Mouse (Mus musculus) neural tube, embryonic 15.5 days (tissue): Measurements from ENCODE around the gene Gm17409. TPM values are rescaled to one million over a fixed set of nuclear protein-coding genes. Genes with fewer than 3 reads are reported as not detected.

Source experiments
- ATAC-seq: fragments of 200-750 bp; cut with Nextera tagmentation; 2 replicates; pipeline ENCODE4 v1.8.0; 2017; ENCODE audit warnings: mild to moderate bottlenecking, moderate TSS enrichment, moderate library complexity; ENCODE audit not compliant: low FRiP score
- H3K27ac ChIP-seq: fragments of 300-500 bp; sonication (generic); replicated peaks from 2 replicates; pipeline ENCODE4 v1.5.1; 2015; ENCODE audit warnings: mild to moderate bottlenecking, inconsistent platforms
- H3K27me3 ChIP-seq: fragments of 300-500 bp; sonication (generic); replicated peaks from 2 replicates; pipeline ENCODE4 v1.6.1; 2015; ENCODE audit warnings: inconsistent platforms
- H3K36me3 ChIP-seq: fragments of 300-500 bp; sonication (generic); 2 replicates; pipeline ENCODE4 v1.6.1; 2015; ENCODE audit warnings: inconsistent platforms
- H3K4me1 ChIP-seq: fragments of 300-500 bp; sonication (generic); 2 replicates; pipeline ENCODE4 v1.6.1; 2015; ENCODE audit warnings: inconsistent platforms
- H3K4me2 ChIP-seq: fragments of 300-500 bp; sonication (generic); 2 replicates; pipeline ENCODE4 v1.6.1; 2015; ENCODE audit warnings: inconsistent platforms, mild to moderate bottlenecking, moderate library complexity
- H3K4me3 ChIP-seq: fragments of 300-500 bp; sonication (generic); replicated peaks from 2 replicates; pipeline ENCODE4 v1.5.1; 2015; ENCODE audit warnings: mild to moderate bottlenecking, inconsistent platforms
- H3K9ac ChIP-seq: fragments of 300-500 bp; sonication (generic); replicated peaks from 2 replicates; pipeline ENCODE4 v1.6.1; 2015; ENCODE audit warnings: mild to moderate bottlenecking, inconsistent platforms
- H3K9me3 ChIP-seq: fragments of 300-500 bp; sonication (generic); replicated peaks from 2 replicates; pipeline ENCODE4 v1.6.1; 2016; ENCODE audit warnings: inconsistent platforms
- WGBS: fragments of 180-500 bp; shearing (Covaris S2); methylation state at CpG from one replicate; pipeline ENCODE4 v1.1.7; 2015; ENCODE audit warnings: mixed read lengths; 5-methylcytosine and 5-hydroxymethylcytosine counted together
- polyA plus RNA-seq: library from polyadenylated mRNA; unstranded; fragments of >200 nt; fragmentation: Nextera tagmentation; extraction: Ambion mirVana; gene quantifications from 2 replicates; pipeline ENCODE4 v1.2.1, GENCODE M21; 2015

Gene Gm17409
- polyA plus RNA-seq, 1 experiment from 2014 or later: not detected

DNA sequence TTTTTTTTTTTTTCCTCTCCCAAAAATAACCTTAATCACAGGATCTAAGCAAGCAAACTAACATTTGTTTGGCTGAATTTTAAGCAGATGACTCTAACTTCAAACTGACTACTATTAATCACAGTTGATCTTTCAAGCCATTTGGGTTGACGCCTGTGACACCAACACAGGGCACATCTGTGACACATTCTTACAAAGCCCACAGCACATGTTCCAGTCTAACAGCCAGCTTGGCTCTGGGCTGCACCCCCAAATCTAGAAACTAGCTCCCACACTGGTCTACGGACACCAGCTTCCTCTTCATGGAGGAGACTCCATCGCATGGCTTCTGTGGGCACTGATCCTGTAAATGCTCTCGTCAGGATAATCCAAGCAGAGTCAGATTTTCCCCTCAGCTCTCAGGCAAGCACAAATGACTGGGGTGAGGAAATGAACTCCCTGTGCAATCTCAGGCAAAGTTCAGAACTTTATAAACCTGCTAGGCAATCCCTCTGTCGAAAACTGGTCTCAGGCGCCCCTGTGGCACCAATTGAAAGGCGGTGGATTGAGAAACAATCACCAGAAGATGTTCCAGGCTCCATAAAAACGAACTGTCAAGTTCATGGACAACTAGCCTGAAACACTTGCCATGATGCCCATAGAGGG, 13.0 kb upstream of the Gm17409 start:
- no peak for ATAC-seq
- Histone ChIP-seq H3K4me1 (no peaks in the 10 kb centered on the region; the same call in 1 of the 2 replicates), H3K9ac (no peak overlapping the region), H3K9me3 (no peaks in the 10 kb centered on the region), H3K4me3 (no peak overlapping the region), H3K27ac (no peak overlapping the region), H3K27me3 (no peaks in the 10 kb centered on the region), H3K4me2 (no peak overlapping the region), H3K36me3 (peaks cover 27% of the 10 kb centered on the region)
- WGBS: 89% methylated on average over 8 of the region's 8 CpGs

DNA sequence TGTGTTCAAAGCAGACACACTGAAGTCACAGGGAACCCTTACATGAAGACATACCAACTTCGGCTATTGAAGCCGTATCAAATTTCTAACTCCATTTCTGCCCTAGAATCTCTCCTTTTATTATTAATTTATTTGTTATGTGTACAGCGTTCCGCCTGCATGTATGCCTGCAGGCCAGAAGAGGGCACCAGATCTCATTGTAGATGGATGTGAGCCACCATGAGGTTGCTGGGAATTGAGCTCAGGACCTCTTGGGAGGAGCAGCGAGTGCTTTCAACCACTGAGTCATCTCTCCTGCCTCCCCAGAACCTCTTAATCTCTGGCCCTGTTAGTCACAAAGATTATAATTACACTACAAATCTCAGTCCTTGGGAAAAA, 12.4 kb upstream of the Gm17409 start:
- Histone ChIP-seq H3K4me1 (no peaks in the 10 kb centered on the region; the same call in 1 of the 2 replicates), H3K36me3 (peaks cover 31% of the 10 kb centered on the region), H3K27ac (no peak overlapping the region), H3K27me3 (no peaks in the 10 kb centered on the region), H3K9me3 (no peaks in the 10 kb centered on the region), H3K9ac (no peak overlapping the region), H3K4me2 (no peak overlapping the region), H3K4me3 (no peak overlapping the region)
- ATAC-seq: no peak
- WGBS: 96% methylated on average over 5 of the region's 5 CpGs

- Histone ChIP-seq H3K27ac (no peak overlapping the region), H3K4me2 (no peak overlapping the region), H3K27me3 (no peaks in the 10 kb centered on the region), H3K9me3 (no peaks in the 10 kb centered on the region), H3K4me3 (no peak overlapping the region), H3K9ac (no peak overlapping the region), H3K4me1 (no peaks in the 10 kb centered on the region; the same call in 1 of the 2 replicates), H3K36me3 (peaks cover 41% of the 10 kb centered on the region)
- WGBS: 88% methylated on average over 14 of the region's 14 CpGs
- ATAC-seq: no peak
Measured at GRCm38 (mm10) chr2:58458820-58459371, 11.0 kb upstream of the Gm17409 start.

- WGBS: 96% methylated on average over 7 of the region's 7 CpGs
- no peaks in the 10 kb centered on the region for H3K27me3 ChIP-seq
Measured at GRCm38 (mm10) chr2:58470290-58470689, 374 bp downstream of the Gm17409 start.

GRCm38 (mm10) chr2:58475578-58475977, 5.7 kb downstream of the Gm17409 start:
- WGBS: 64% methylated on average over 8 of the region's 8 CpGs
- H3K36me3 ChIP-seq: peaks cover 7% of the 10 kb centered on the region; the same call in 1 of the 2 replicates
- no peak overlapping the region for H3K4me3 ChIP-seq
- no peaks in the 10 kb centered on the region for H3K27me3 ChIP-seq
- no peaks in the 10 kb centered on the region for H3K9me3 ChIP-seq
- no peak overlapping the region for H3K9ac ChIP-seq
- H3K4me2 ChIP-seq: no peak overlapping the region
- ATAC-seq: no peak
- no peaks in the 10 kb centered on the region for H3K4me1 ChIP-seq
- H3K27ac ChIP-seq: no peak overlapping the region

More at GRCm38 (mm10) chr2:58470290-58470689, 374 bp downstream of the Gm17409 start:
- no peak overlapping the region for H3K4me2 ChIP-seq
- H3K4me3 ChIP-seq: no peak overlapping the region
- ATAC-seq: no peak
- H3K27ac ChIP-seq: no peak overlapping the region
- H3K9me3 ChIP-seq: no peaks in the 10 kb centered on the region
- no peaks in the 10 kb centered on the region for H3K4me1 ChIP-seq
- peaks cover 40% of the 10 kb centered on the region for H3K36me3 ChIP-seq
- H3K9ac ChIP-seq: no peak overlapping the region

GRCm38 (mm10) chr2:58476956-58477715, 7.2 kb downstream of the Gm17409 start:
- Histone ChIP-seq H3K27me3 (no peaks in the 10 kb centered on the region), H3K4me3 (no peak overlapping the region), H3K9me3 (no peaks in the 10 kb centered on the region), H3K36me3 (peaks cover 7% of the 10 kb centered on the region; the same call in 1 of the 2 replicates), H3K9ac (no peak overlapping the region), H3K27ac (no peak overlapping the region), H3K4me2 (no peak overlapping the region), H3K4me1 (no peaks in the 10 kb centered on the region)
- ATAC-seq: peak; percentile 68; the same call in 1 of the 2 replicates
- WGBS: 62% methylated on average over 12 of the region's 12 CpGs

DNA sequence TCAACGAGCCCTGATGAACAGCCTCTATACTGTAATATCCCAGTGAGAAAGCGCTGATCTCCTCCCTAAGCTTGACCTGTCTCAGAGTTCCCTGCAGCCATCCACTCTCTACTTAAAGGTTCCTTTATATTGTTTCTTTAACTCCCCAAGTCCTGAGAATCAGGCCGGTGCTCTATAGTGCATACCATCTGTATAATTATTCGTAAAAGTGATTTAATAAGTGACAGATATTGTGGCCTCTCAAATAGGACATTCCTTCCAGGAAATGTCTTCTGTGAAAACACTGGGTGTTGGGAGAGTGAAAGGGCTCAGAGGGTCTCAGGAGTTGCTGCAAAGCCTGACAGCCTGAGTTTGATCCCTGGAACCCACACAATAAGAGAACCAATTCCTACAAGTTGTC, 8.2 kb downstream of the Gm17409 start:
- Histone ChIP-seq H3K9ac (no peak overlapping the region), H3K36me3 (peaks cover 4% of the 10 kb centered on the region; the same call in 1 of the 2 replicates), H3K27ac (no peak overlapping the region), H3K4me2 (no peak overlapping the region), H3K4me3 (no peak overlapping the region), H3K27me3 (no peaks in the 10 kb centered on the region), H3K9me3 (no peaks in the 10 kb centered on the region), H3K4me1 (no peaks in the 10 kb centered on the region)
- 94% methylated on average over 4 of the region's 4 CpGs for WGBS
- ATAC-seq: no peak

DNA sequence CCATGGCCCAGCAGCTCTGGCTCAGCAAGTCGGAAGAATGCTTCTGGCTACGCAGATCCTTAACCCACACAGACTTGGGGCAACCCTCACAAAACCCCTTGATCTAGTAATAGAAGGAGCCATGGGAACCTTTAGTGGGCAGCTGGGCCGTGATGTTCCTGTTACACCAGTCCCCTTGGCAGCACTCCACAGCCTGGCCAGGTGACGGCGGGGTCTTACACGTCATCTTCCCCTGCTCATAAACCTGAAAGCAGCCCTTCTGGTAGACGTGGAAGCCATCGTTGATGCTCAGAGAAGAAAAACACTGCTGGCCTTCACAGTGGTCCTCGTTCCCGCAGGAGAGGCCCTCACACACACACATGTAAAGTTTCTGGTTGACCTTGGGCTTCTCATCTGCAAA, 9.6 kb downstream of the Gm17409 start:
- 85% methylated on average over 10 of the region's 10 CpGs for WGBS

DNA sequence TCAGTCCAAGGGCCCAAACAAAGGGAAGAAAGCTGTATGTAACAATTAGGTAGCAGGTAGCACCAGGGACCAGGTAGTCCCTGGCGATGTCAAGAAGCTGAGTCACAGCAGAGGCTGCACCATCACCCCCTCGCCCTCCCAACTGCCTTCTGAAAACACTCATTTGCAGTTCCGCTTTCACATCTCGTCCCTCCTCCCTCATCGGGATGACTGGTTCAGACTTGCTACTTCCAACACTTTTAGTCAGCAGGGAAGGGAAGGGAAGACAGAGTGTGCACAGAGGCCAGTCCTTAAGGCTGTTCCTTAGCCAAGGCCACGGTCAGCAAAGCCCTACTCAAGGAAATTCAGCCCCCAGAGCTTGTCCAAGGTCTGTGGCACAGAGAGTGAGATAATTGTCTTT, 10.8 kb downstream of the Gm17409 start:
- no peaks in the 10 kb centered on the region for H3K36me3 ChIP-seq
- H3K4me1 ChIP-seq: peaks cover 11% of the 10 kb centered on the region
- no peaks in the 10 kb centered on the region for H3K9me3 ChIP-seq
- no peaks in the 10 kb centered on the region for H3K27me3 ChIP-seq
- no peak overlapping the region for H3K4me3 ChIP-seq
- 85% methylated on average over 6 of the region's 6 CpGs for WGBS
- no peak for ATAC-seq
- H3K27ac ChIP-seq: no peak overlapping the region
- H3K4me2 ChIP-seq: no peak overlapping the region
- no peak overlapping the region for H3K9ac ChIP-seq

More for the DNA sequence above, 9.6 kb downstream of the Gm17409 start:
- no peak for ATAC-seq
- Histone ChIP-seq H3K4me2 (no peak overlapping the region), H3K9me3 (no peaks in the 10 kb centered on the region), H3K27me3 (no peaks in the 10 kb centered on the region), H3K27ac (no peak overlapping the region), H3K9ac (no peak overlapping the region), H3K36me3 (no peaks in the 10 kb centered on the region), H3K4me1 (peaks cover 3% of the 10 kb centered on the region), H3K4me3 (no peak overlapping the region)

DNA sequence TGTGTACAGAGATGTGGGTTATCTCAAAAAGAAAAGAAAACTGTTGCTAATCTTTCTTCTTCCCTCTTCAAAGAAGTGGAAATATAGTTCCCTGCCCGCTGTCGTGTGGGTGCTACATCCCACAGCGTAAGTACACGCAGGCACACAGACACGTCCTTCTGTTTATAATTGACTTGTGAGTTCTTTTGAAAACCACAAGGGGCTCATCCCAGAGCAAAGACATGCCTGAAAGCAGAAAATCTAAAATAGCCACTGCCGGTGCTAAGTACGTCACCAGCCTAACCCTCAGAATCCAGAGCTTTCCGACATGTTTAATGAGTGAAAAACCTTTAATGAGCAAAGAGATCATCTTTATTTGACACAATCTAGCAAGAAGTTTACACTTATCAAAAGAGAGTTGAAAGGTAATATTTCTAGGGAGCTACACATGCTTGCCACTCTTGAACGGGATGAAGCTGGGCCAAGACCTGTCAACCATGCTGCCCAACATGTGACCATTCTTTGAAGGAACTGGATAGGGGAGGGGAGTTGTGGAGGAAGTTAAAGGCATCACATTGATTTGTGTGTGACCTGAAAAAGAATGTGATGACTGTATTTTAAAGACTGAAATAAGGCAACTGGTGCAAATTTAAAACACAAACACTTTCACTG, 11.7 kb downstream of the Gm17409 start:
- 72% methylated on average over 9 of the region's 9 CpGs for WGBS
- no peaks in the 10 kb centered on the region for H3K36me3 ChIP-seq
- no peak overlapping the region for H3K9ac ChIP-seq
- ATAC-seq: no peak
- no peaks in the 10 kb centered on the region for H3K27me3 ChIP-seq
- H3K4me2 ChIP-seq: no peak overlapping the region
- H3K4me1 ChIP-seq: peaks cover 17% of the 10 kb centered on the region
- no peak overlapping the region for H3K27ac ChIP-seq
- H3K4me3 ChIP-seq: no peak overlapping the region
- H3K9me3 ChIP-seq: no peaks in the 10 kb centered on the region

- Histone ChIP-seq H3K27me3 (no peaks in the 10 kb centered on the region), H3K9ac (no peak overlapping the region), H3K9me3 (no peaks in the 10 kb centered on the region), H3K27ac (no peak overlapping the region), H3K4me3 (no peak overlapping the region), H3K36me3 (no peaks in the 10 kb centered on the region), H3K4me1 (peaks cover 27% of the 10 kb centered on the region), H3K4me2 (no peak overlapping the region)
- 70% methylated on average over 7 of the region's 7 CpGs for WGBS
- ATAC-seq: no peak
Measured at GRCm38 (mm10) chr2:58484284-58484965, 14.5 kb downstream of the Gm17409 start.
